Mouse (Mus musculus) hindbrain, embryonic 14.5 days (tissue): ENCODE measurements around the gene Cecr2. TPM values are rescaled to one million over a fixed set of nuclear protein-coding genes. Genes with fewer than 3 reads are reported as not detected.

ENCODE experiments used
- ATAC-seq: fragments of 200-750 bp; cut with Nextera tagmentation; 2 replicates; pipeline ENCODE4 v1.8.0; 2017; ENCODE audit warnings: moderate number of reproducible peaks, mild to moderate bottlenecking, moderate TSS enrichment, moderate library complexity; ENCODE audit not compliant: low FRiP score
- DNase-seq: peaks from one replicate; pipeline ENCODE4 v3.0.0-alpha.2; 2015; ENCODE audit warnings: low spot score
- H3K27ac ChIP-seq: fragments of 300-500 bp; sonication (generic); 2 replicates; pipeline ENCODE4 v1.5.1; 2014; ENCODE audit warnings: mild to moderate bottlenecking, moderate library complexity
- H3K27me3 ChIP-seq: fragments of 300-500 bp; sonication (generic); 2 replicates; pipeline ENCODE4 v1.6.1; 2014; ENCODE audit warnings: mild to moderate bottlenecking, low read length, mixed read lengths; ENCODE audit not compliant: control insufficient read depth, insufficient read depth
- H3K36me3 ChIP-seq: fragments of 300-500 bp; sonication (generic); replicated peaks from 2 replicates; pipeline ENCODE4 v1.6.1; 2014; ENCODE audit not compliant: control insufficient read depth, insufficient read depth
- H3K4me1 ChIP-seq: fragments of 300-500 bp; sonication (generic); replicated peaks from 2 replicates; pipeline ENCODE4 v1.6.1; 2014; ENCODE audit warnings: antibody characterized with exemption, low read length, mixed read lengths; ENCODE audit not compliant: control insufficient read depth, insufficient read depth
- H3K4me2 ChIP-seq: fragments of 300-500 bp; sonication (generic); replicated peaks from 2 replicates; pipeline ENCODE4 v1.6.1; 2014; ENCODE audit warnings: mild to moderate bottlenecking, moderate library complexity
- H3K4me3 ChIP-seq: fragments of 300-500 bp; sonication (generic); replicated peaks from 2 replicates; pipeline ENCODE4 v1.5.1; 2014; ENCODE audit warnings: mild to moderate bottlenecking, low read length
- H3K9ac ChIP-seq: fragments of 300-500 bp; sonication (generic); 2 replicates; pipeline ENCODE4 v1.6.1; 2014
- H3K9me3 ChIP-seq: fragments of 300-500 bp; sonication (generic); 2 replicates; pipeline ENCODE4 v1.6.1; 2016; ENCODE audit warnings: low read length; ENCODE audit not compliant: control insufficient read depth
- WGBS: fragments of 180-500 bp; shearing (Covaris S2); extraction: QIAGEN DNeasy Blood & Tissue Kit; methylation state at CpG from one replicate; pipeline ENCODE4 v1.1.7; 2014; 5-methylcytosine and 5-hydroxymethylcytosine counted together
- polyA plus RNA-seq: library from polyadenylated mRNA; unstranded; fragments of >200 nt; fragmentation: Nextera tagmentation; extraction: Ambion mirVana; gene quantifications from 2 replicates; pipeline ENCODE4 v1.2.1, GENCODE M21; 2014

The Cecr2 gene
- polyA plus RNA-seq, 1 experiment from 2014 or later: 4.7 TPM

DNA sequence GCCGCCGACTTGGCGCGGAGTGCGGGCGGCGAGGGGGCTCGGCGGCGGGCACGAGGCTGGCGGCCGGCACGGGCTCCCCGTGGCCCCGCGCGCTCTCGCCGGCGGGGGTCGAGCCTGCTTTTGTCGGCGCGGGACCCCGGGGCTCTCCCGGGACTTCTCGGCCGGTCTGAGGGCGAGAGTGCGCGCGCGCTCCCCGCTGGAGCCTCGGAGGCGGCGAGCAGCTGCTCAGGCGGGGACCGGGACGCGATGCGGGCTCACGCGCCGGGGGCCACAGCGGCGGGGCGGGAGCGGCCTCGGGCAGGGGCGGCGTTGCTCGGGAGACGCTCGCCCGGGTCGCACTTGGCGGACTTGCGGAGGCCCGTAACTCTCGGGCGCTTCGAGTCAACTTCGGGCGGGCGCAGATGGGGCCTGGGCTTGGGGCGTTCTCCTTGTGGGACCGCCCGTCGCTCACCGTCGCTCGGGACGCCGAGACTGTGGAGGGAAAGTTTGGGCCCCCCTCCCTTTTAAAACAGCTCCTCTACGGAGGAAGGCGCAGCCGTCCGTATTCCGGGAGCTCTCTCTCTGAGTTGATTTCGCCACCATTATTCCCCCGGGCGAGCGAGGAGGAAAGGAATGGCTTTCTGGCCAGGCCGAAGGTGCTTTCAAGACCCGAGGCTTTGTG lies 722 bp downstream of the Cecr2 start:
- under 1% methylated on average over 78 of the region's 87 CpGs for WGBS
- H3K4me1 ChIP-seq: no peaks in the 10 kb centered on the region; the same call in 1 of the 2 replicates
- H3K9me3 ChIP-seq: no peaks in the 10 kb centered on the region
- H3K36me3 ChIP-seq: no peaks in the 10 kb centered on the region
- DNase-seq (peak; percentile 44), ATAC-seq (peak; percentile 43)
- no peaks in the 10 kb centered on the region for H3K27me3 ChIP-seq
- peak overlapping the region; percentile 83 for H3K4me2 ChIP-seq
- peak overlapping the region; percentile 92 for H3K4me3 ChIP-seq
- peak overlapping the region; percentile 94 for H3K27ac ChIP-seq
- H3K9ac ChIP-seq: peak overlapping the region; percentile 73

DNA sequence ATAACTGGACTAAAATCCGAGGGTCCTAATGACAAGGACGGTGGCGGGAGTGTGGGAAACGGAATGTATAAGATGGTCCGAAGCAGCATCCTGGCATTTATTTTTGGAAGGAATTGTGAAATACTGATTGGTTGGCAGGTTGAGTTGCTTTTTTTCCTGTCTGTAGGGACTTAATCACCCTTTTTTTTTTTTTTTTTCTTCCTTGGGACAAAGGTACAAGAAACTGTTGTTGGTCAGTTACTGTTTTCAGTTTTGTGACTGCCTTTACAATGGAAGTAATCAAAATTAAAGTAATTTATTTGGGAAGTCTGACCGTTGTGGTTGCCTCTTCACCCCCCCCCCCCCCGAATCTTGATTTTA lies 1.2 kb downstream of the Cecr2 start:
- DNase-seq: no peak
- WGBS: 0% methylated on average over 7 of the region's 7 CpGs
- Histone ChIP-seq H3K36me3 (no peaks in the 10 kb centered on the region), H3K4me1 (no peaks in the 10 kb centered on the region; the same call in 1 of the 2 replicates), H3K4me3 (peak overlapping the region; percentile 92), H3K4me2 (peak overlapping the region; percentile 83), H3K27ac (peak overlapping the region; percentile 94; the same call in 1 of the 2 replicates), H3K9me3 (no peaks in the 10 kb centered on the region), H3K9ac (peak overlapping the region; percentile 73), H3K27me3 (no peaks in the 10 kb centered on the region)
- no peak for ATAC-seq

DNA sequence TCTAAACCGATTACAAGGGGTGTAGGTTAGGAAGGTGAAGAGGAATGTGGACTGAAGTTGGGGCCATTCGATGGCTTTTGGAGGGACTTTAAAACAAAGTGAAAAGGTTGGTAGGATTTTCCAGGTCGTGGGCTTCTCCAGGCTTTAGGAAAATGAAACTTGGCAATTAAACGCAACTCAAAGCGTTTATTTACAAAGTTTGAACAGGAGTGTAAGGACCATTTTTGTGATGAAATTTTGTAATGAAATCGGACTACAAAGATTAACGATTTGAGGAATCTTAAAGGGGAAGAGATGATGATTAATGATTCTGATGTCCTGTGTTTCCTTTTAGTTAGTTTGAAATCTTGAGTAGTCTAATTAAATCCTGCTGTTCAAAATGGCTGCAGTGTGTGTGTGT lies 1.7 kb downstream of the Cecr2 start:
- peak overlapping the region; percentile 83 for H3K4me2 ChIP-seq
- no peaks in the 10 kb centered on the region for H3K27me3 ChIP-seq
- no peaks in the 10 kb centered on the region for H3K36me3 ChIP-seq
- H3K9ac ChIP-seq: peak overlapping the region; percentile 73
- no peaks in the 10 kb centered on the region; the same call in 1 of the 2 replicates for H3K4me1 ChIP-seq
- H3K4me3 ChIP-seq: peak overlapping the region; percentile 92
- ATAC-seq (no peak), DNase-seq (no peak)
- WGBS: 13% methylated on average over 7 of the region's 7 CpGs
- no peak overlapping the region for H3K27ac ChIP-seq
- no peaks in the 10 kb centered on the region for H3K9me3 ChIP-seq

DNA sequence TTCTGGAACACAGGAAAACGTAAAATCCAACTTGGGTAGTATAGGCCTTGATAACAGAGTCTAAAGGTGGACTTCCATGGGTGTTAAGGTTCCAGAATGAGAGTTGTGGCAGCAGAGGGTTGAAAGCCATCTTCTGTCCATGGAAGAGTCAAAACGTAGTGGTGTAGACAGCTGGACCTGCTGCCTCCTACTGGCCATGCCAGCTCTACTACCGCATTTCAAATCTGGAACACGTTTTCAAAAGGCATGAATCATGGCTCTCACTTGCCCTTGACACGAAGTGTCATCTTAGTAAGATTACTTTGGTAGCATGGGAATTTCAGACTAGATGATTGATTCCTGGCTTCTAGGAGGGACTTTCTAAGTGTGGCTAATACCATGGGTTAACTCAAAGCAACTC lies 8.0 kb downstream of the Cecr2 start:
- Histone ChIP-seq H3K4me2 (no peak overlapping the region), H3K9me3 (no peaks in the 10 kb centered on the region), H3K4me1 (no peaks in the 10 kb centered on the region), H3K36me3 (no peaks in the 10 kb centered on the region), H3K4me3 (no peak overlapping the region), H3K27ac (no peak overlapping the region), H3K9ac (no peak overlapping the region), H3K27me3 (no peaks in the 10 kb centered on the region)
- ATAC-seq (no peak), DNase-seq (no peak)
- 66% methylated on average over 5 of the region's 5 CpGs for WGBS

DNA sequence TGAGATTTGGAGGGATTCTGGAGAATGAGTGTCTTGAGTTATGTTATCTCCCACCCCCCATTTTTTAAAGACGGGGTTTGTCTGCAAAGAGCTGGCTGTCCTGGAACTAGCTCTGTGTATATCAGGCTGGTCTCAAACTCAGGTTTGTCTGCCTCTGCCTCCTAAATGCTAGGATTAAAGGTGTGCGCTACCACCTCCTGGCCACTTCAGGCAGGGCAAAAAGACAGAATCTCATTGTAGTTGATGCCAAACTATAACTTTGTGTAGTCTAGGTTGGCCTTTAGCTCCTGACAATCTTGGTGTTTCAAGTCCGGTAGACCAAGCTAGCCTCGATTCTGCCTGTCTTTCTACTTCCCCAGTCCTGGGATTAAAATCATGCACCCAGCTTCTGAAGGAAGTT lies 8.7 kb downstream of the Cecr2 start:
- DNase-seq (no peak), ATAC-seq (no peak)
- H3K9ac ChIP-seq: no peak overlapping the region
- H3K4me1 ChIP-seq: no peaks in the 10 kb centered on the region
- H3K36me3 ChIP-seq: no peaks in the 10 kb centered on the region
- WGBS: 92% methylated on average over 4 of the region's 4 CpGs
- H3K27ac ChIP-seq: no peak overlapping the region
- no peaks in the 10 kb centered on the region for H3K9me3 ChIP-seq
- no peak overlapping the region for H3K4me3 ChIP-seq
- H3K27me3 ChIP-seq: no peaks in the 10 kb centered on the region
- H3K4me2 ChIP-seq: no peak overlapping the region

DNA sequence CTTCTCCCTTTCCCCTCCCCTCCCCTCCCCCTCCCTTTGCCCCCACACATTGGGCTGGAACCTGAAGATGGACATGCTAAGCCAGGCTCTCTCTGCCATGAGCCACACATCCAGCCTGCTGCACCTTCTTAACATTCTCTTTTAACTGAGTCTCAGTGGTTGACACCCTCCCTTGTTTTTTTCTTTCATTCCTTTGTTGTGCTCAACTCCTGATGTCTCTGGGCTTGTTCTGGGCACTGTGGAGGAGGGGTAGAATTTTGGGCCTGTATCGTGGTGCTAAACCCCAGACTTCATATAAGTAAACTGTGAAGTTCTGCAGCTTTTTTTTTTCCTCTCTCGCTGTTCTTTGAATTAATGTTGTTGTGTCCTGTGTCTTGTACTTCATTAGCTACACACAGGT lies 9.8 kb downstream of the Cecr2 start:
- Histone ChIP-seq H3K4me2 (no peak overlapping the region), H3K4me3 (no peak overlapping the region), H3K9ac (no peak overlapping the region), H3K36me3 (no peaks in the 10 kb centered on the region), H3K9me3 (no peaks in the 10 kb centered on the region), H3K4me1 (no peaks in the 10 kb centered on the region), H3K27ac (no peak overlapping the region), H3K27me3 (no peaks in the 10 kb centered on the region)
- 51% methylated on average over 2 of the region's 2 CpGs for WGBS
- ATAC-seq (no peak), DNase-seq (no peak)

DNA sequence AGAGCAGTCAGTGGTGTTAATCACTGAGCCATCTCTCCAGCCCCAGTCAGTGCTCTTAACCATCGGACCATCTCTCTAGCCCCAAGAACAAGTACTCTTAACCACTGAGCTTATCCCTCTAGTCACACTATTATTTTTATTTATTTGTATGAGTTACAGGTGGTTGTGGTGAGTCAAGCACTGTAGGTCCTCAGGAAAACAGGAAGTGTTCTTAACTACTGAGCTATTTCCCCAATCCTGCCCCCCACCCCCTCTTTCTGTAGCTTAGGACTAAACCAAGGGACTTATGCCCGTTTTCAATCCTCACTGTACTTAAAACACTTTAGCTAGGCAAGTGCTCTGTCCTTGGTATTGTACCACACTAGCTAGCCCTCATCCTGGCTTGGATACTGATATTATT lies 17.2 kb downstream of the Cecr2 start:
- no peaks in the 10 kb centered on the region for H3K36me3 ChIP-seq
- H3K9me3 ChIP-seq: no peaks in the 10 kb centered on the region
- H3K4me3 ChIP-seq: no peak overlapping the region
- H3K27ac ChIP-seq: no peak overlapping the region
- H3K9ac ChIP-seq: no peak overlapping the region
- no peaks in the 10 kb centered on the region for H3K4me1 ChIP-seq
- DNase-seq: no peak
- 82% methylated on average over 2 of the region's 2 CpGs for WGBS
- H3K27me3 ChIP-seq: no peaks in the 10 kb centered on the region
- no peak for ATAC-seq
- no peak overlapping the region for H3K4me2 ChIP-seq

DNA sequence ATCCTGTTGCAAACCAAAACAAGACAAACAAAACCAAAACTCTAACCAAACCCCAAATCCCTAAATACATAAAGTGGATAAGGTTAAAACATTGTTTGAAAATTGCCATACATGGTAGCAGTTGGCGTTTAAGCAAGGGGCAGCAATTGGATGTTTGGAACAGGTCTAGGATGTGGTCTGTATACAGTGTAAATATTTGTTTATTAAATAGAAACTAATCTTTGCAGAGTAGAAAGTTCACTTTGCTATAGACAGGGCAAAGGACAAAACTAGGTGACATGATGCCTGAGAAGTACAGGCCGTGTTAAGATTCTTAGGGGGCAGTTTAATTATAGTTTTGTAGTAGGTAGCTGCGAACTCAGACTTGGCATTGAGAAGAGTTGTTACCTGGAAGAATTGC lies 18.6 kb downstream of the Cecr2 start:
- H3K4me2 ChIP-seq: no peak overlapping the region
- no peak for ATAC-seq

DNA sequence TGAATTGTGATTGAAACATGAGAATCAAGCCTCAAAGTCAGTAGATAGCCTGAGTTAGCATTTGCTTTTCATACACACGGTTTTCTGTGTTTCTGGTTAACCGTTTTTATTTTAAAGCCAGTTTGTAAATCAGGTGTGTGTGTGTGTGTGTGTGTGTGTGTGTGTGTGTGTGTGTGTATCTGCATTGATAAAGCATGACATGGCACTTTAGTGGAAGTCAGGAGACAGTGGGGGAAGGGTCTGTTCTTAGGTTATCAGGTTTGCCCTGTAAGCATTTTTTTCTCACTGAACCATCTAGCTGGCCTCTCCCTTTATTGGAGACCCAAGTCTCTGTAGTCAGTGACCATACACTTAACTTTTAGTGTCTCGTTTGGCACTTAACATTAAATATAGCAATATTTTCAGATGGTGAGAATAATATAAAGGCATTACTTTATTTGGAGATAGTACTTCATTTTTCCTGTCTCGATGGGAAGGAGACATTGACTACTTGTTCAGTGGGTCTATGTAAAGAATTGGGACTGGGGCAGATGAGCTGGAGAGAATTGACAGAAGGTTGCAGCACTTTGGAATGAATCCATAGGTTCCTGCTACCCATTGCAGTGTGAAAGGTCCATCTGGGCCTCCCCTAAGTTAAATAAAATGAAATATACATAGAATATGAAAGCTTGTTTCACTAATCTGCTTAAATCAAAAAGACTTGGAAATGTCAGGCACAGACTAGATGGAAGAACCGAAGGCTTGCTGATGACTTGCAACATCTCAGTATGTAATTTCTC lies 20.9 kb downstream of the Cecr2 start:
- no peak overlapping the region for H3K9ac ChIP-seq
- H3K27ac ChIP-seq: no peak overlapping the region
- ATAC-seq (no peak), DNase-seq (no peak)
- H3K9me3 ChIP-seq: no peaks in the 10 kb centered on the region
- H3K4me3 ChIP-seq: no peak overlapping the region
- H3K27me3 ChIP-seq: no peaks in the 10 kb centered on the region
- no peaks in the 10 kb centered on the region for H3K4me1 ChIP-seq
- no peaks in the 10 kb centered on the region for H3K36me3 ChIP-seq
- 93% methylated on average over 5 of the region's 5 CpGs for WGBS
- H3K4me2 ChIP-seq: no peak overlapping the region

More for the DNA sequence above, 18.6 kb downstream of the Cecr2 start:
- Histone ChIP-seq H3K4me3 (no peak overlapping the region), H3K27me3 (no peaks in the 10 kb centered on the region), H3K27ac (no peak overlapping the region), H3K36me3 (no peaks in the 10 kb centered on the region), H3K9me3 (no peaks in the 10 kb centered on the region), H3K9ac (no peak overlapping the region), H3K4me1 (no peaks in the 10 kb centered on the region)
- WGBS: over 99% methylated on average over 3 of the region's 3 CpGs
- no peak for DNase-seq
